Mouse (Mus musculus) hindbrain, embryonic 15.5 days (tissue): ENCODE measurements around the gene Kcnk13. TPM values are rescaled to one million over a fixed set of nuclear protein-coding genes. Genes with fewer than 3 reads are reported as not detected.
"Not testable (repeated sequence)": the region's sequence is repeated elsewhere in the genome, so short reads cannot be mapped to it uniquely, and the experiment has no call there.

Source experiments
- ATAC-seq: fragments of 200-750 bp; cut with Nextera tagmentation; 2 replicates; pipeline ENCODE4 v1.8.0; 2017; ENCODE audit warnings: low read depth, moderate number of reproducible peaks, moderate TSS enrichment; ENCODE audit not compliant: low FRiP score
- H3K27ac ChIP-seq: fragments of 300-500 bp; sonication (generic); replicated peaks from 2 replicates; pipeline ENCODE4 v1.5.1; 2015; ENCODE audit warnings: mild to moderate bottlenecking, inconsistent platforms
- H3K27me3 ChIP-seq: fragments of 300-500 bp; sonication (generic); 2 replicates; pipeline ENCODE4 v1.6.1; 2015; ENCODE audit warnings: control low read depth, inconsistent platforms
- H3K36me3 ChIP-seq: fragments of 300-500 bp; sonication (generic); 2 replicates; pipeline ENCODE4 v1.6.1; 2015; ENCODE audit warnings: control low read depth, inconsistent platforms
- H3K4me1 ChIP-seq: fragments of 300-500 bp; sonication (generic); replicated peaks from 2 replicates; pipeline ENCODE4 v1.6.1; 2015; ENCODE audit warnings: control low read depth, inconsistent platforms
- H3K4me2 ChIP-seq: fragments of 300-500 bp; sonication (generic); 2 replicates; pipeline ENCODE4 v1.6.1; 2015; ENCODE audit warnings: moderate library complexity, mild to moderate bottlenecking, inconsistent platforms
- H3K4me3 ChIP-seq: fragments of 300-500 bp; sonication (generic); 2 replicates; pipeline ENCODE4 v1.5.1; 2015; ENCODE audit warnings: mild to moderate bottlenecking, inconsistent platforms
- H3K9ac ChIP-seq: fragments of 300-500 bp; sonication (generic); 2 replicates; pipeline ENCODE4 v1.6.1; 2015; ENCODE audit warnings: inconsistent platforms
- H3K9me3 ChIP-seq: fragments of 300-500 bp; sonication (generic); 2 replicates; pipeline ENCODE4 v1.6.1; 2016; ENCODE audit warnings: control low read depth, inconsistent platforms
- WGBS: fragments of 180-500 bp; shearing (Covaris S2); methylation state at CpG from one replicate; pipeline ENCODE4 v1.1.7; 2015; 5-methylcytosine and 5-hydroxymethylcytosine counted together
- polyA plus RNA-seq: library from polyadenylated mRNA; unstranded; fragments of >200 nt; fragmentation: Nextera tagmentation; extraction: Ambion mirVana; gene quantifications from 2 replicates; pipeline ENCODE4 v1.2.1, GENCODE M21; 2015

The Kcnk13 gene
- polyA plus RNA-seq, 1 experiment from 2014 or later, result 1.1 TPM

DNA sequence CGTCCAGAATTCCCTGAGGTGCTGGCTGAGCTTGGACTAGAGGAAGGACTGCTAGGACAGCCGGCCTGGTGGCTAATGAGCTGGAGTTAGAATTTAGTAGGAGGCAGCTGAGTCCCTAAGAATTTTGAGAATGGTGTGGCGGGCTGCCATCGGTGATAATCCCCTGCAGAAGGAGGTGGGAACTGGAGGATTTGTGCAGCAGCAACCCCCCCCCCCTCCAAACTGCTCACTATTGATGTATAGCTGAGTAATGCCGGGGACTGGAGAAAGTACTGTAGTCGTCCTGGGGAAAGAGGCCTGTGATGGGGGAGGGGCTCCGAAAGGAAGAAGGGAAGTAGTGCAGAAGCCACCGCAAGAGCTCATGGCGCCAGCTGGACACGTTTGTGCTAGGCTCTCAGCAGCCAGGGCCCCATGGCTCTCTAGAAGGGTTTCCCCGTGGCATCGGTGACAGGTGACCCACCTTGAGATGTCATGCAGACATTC lies 2.6 kb downstream of the Kcnk13 start:
- 16% methylated on average over 12 of the region's 12 CpGs for WGBS
- H3K27ac ChIP-seq, result no peak overlapping the region
- no peaks in the 10 kb centered on the region for H3K36me3 ChIP-seq
- H3K4me2 ChIP-seq, result peak overlapping the region; percentile 84
- peak overlapping the region; percentile 49; the same call in 1 of the 2 replicates for H3K4me3 ChIP-seq
- peaks cover 32% of the 10 kb centered on the region for H3K4me1 ChIP-seq
- peaks cover 67% of the 10 kb centered on the region for H3K27me3 ChIP-seq
- no peak overlapping the region for H3K9ac ChIP-seq
- H3K9me3 ChIP-seq, result no peaks in the 10 kb centered on the region
- no peak for ATAC-seq

DNA sequence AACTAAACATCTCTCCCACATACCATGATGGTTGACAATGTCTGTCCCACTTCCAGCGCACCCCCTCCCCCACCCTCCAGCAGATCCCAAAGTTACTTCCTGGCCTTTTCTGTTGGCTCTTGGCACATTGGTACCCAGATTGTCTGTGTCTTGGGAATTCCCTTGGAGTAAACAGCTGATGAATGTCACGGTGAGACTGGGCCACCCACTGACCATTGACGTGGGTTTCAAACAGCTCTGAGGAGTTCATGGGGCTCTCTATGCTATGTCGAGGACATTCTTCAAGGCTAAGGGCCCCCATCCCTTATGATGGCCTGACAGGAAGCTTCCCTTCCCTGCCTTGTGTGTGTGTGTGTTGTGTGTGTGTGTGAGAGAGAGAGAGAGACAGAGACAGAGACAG lies 5.6 kb downstream of the Kcnk13 start:
- WGBS, result 66% methylated on average over 4 of the region's 4 CpGs
- H3K4me3 ChIP-seq, result no peak overlapping the region
- H3K4me2 ChIP-seq, result no peak overlapping the region
- H3K27ac ChIP-seq, result no peak overlapping the region
- no peaks in the 10 kb centered on the region for H3K36me3 ChIP-seq
- H3K9ac ChIP-seq, result no peak overlapping the region
- peaks cover 48% of the 10 kb centered on the region for H3K27me3 ChIP-seq
- H3K9me3 ChIP-seq, result no peaks in the 10 kb centered on the region
- H3K4me1 ChIP-seq, result peaks cover 23% of the 10 kb centered on the region
- no peak for ATAC-seq

GRCm38 (mm10) chr12:99971205-99971894 lies 7.1 kb downstream of the Kcnk13 start:
- not testable (repeated sequence) for ATAC-seq, H3K9ac ChIP-seq, H3K4me3 ChIP-seq, H3K27ac ChIP-seq, H3K9me3 ChIP-seq, H3K4me1 ChIP-seq, H3K36me3 ChIP-seq, H3K4me2 ChIP-seq
- H3K27me3 ChIP-seq, result peaks cover 37% of the 10 kb centered on the region
- WGBS, result 75% methylated on average over 7 of the region's 7 CpGs

DNA sequence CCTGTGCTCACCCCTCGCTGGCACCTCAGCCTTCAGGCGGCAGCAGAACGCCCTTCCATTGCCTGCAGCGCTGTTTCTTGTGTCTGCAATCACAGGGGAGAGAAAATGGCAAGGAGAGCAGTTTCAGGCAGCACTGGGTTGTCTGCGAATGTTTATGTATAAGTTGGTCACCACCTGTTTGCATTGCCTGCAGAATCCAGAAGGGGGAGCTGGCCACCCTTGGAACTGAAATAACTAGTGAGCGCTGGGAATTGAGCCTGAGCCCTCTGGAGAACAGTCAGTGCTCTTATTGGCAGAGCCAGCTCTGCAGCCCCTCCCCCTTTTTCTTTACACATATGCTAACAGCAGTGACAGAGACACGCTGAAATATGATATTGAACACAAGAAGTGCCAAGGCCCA lies 8.5 kb downstream of the Kcnk13 start:
- H3K9me3 ChIP-seq, result no peaks in the 10 kb centered on the region
- H3K4me1 ChIP-seq, result no peaks in the 10 kb centered on the region
- H3K27ac ChIP-seq, result no peak overlapping the region
- peaks cover 23% of the 10 kb centered on the region for H3K27me3 ChIP-seq
- no peak overlapping the region for H3K9ac ChIP-seq
- H3K4me2 ChIP-seq, result no peak overlapping the region
- no peak for ATAC-seq
- WGBS, result 56% methylated on average over 7 of the region's 7 CpGs
- H3K36me3 ChIP-seq, result no peaks in the 10 kb centered on the region
- H3K4me3 ChIP-seq, result no peak overlapping the region

DNA sequence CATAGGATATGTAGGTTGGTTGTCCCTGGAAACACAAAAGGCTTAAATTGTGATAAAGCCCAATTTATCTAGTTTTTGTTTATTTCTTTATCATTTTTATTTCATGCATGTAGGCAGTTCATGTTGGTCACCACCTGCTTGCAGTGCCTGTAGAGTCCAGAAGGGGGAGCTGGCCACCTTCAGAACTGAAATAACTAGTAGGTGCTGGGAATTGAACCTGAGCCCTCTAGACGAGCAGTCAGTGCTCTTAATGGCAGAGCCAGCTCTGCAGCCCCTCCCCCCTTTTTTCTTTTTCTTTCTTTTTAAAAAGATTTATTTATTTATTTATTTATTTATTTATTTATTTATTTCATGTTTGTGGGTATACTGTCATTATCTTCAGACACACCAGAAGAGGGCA lies 9.4 kb downstream of the Kcnk13 start:
- H3K9me3 ChIP-seq, result no peaks in the 10 kb centered on the region
- ATAC-seq, result no peak
- no peak overlapping the region for H3K9ac ChIP-seq
- H3K4me2 ChIP-seq, result no peak overlapping the region
- 87% methylated on average over 1 of the region's 1 CpGs for WGBS
- H3K36me3 ChIP-seq, result no peaks in the 10 kb centered on the region
- no peak overlapping the region for H3K4me3 ChIP-seq
- H3K27ac ChIP-seq, result no peak overlapping the region
- H3K4me1 ChIP-seq, result no peaks in the 10 kb centered on the region
- H3K27me3 ChIP-seq, result peaks cover 14% of the 10 kb centered on the region

DNA sequence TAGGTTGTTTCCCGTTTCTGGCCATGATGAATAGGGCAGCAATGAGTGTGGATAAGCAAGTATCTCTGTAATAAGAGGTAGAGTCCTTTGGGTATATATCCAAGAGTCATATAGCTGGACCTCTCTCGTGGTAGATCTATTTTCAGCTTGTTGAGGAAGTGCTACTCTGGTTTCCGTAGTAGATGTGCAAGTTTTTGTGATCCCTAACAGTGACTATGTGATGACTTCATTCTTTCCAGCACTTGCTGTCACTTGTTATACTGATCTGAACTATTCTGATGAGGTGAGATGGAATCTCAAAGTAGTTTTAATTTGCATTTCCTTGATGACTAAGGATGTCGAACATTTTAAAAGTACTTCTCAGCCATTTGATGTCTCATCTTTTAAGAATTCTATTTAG lies 15.2 kb downstream of the Kcnk13 start:
- Histone ChIP-seq H3K9ac (no peak overlapping the region), H3K27me3 (no peaks in the 10 kb centered on the region), H3K4me2 (no peak overlapping the region), H3K4me1 (no peaks in the 10 kb centered on the region), H3K9me3 (no peaks in the 10 kb centered on the region), H3K4me3 (no peak overlapping the region), H3K27ac (no peak overlapping the region), H3K36me3 (no peaks in the 10 kb centered on the region)
- ATAC-seq, result no peak
- 89% methylated on average over 4 of the region's 4 CpGs for WGBS

- no peak overlapping the region for H3K9ac ChIP-seq
- no peaks in the 10 kb centered on the region for H3K27me3 ChIP-seq
- H3K4me1 ChIP-seq, result no peaks in the 10 kb centered on the region
- H3K4me3 ChIP-seq, result no peak overlapping the region
- no peaks in the 10 kb centered on the region for H3K9me3 ChIP-seq
- no peak overlapping the region for H3K4me2 ChIP-seq
- WGBS, result 95% methylated on average over 5 of the region's 5 CpGs
- ATAC-seq, result no peak
- no peak overlapping the region for H3K27ac ChIP-seq
- H3K36me3 ChIP-seq, result no peaks in the 10 kb centered on the region
Measured at GRCm38 (mm10) chr12:99986797-99987196, 22.5 kb downstream of the Kcnk13 start.

DNA sequence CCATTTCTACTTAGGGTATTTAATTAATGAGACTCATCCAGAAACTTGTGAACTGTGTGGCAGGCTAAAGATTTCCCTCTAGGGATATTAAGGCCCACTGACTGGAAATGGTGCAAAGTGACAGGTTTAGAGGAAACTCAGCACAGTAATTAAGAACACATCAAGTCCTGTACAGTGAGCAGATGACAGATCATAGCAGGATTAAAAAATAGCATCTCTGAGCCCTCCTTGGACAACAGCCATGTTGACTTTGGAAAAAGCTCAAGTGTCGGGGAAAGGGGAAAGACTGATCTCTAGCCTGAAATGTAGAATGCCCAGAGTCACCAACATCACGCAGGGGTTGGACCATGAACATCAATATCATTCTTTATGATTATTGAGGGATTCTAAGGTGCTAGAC lies 23.8 kb downstream of the Kcnk13 start:
- H3K27ac ChIP-seq, result no peak overlapping the region
- no peak overlapping the region for H3K4me2 ChIP-seq
- no peaks in the 10 kb centered on the region for H3K9me3 ChIP-seq
- no peaks in the 10 kb centered on the region for H3K4me1 ChIP-seq
- H3K4me3 ChIP-seq, result no peak overlapping the region
- no peaks in the 10 kb centered on the region for H3K36me3 ChIP-seq
- 69% methylated on average over 2 of the region's 2 CpGs for WGBS
- no peaks in the 10 kb centered on the region for H3K27me3 ChIP-seq
- ATAC-seq, result no peak
- H3K9ac ChIP-seq, result no peak overlapping the region

DNA sequence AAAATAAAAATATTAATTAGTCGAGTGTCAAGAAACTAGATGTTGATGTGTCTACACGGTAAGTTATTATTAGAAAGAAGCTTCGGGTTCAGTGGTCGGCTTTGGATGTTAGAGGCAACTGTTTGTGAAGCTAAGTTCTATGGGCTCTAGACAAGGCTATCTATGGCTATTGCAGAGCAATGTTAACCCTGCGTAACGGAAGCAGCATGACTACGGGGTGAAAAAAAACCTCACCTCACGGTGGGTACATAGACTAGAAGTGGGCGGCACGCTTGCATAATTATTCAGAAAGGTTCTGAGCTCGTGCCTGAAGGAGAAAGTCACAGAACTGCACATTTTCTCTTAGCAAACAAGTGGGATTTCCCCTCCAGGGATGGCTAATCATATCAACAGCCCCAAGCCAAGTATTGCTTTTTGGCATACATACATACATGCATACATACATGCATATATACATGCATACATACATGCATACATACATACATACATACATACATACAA lies 28.1 kb downstream of the Kcnk13 start:
- no peaks in the 10 kb centered on the region for H3K4me1 ChIP-seq
- no peak for ATAC-seq
- H3K9ac ChIP-seq, result no peak overlapping the region
- H3K4me2 ChIP-seq, result no peak overlapping the region
- no peaks in the 10 kb centered on the region for H3K9me3 ChIP-seq
- 94% methylated on average over 11 of the region's 11 CpGs for WGBS
- no peaks in the 10 kb centered on the region for H3K36me3 ChIP-seq
- no peak overlapping the region for H3K27ac ChIP-seq
- no peak overlapping the region for H3K4me3 ChIP-seq
- no peaks in the 10 kb centered on the region for H3K27me3 ChIP-seq

- H3K4me3 ChIP-seq, result no peak overlapping the region
- H3K4me1 ChIP-seq, result no peaks in the 10 kb centered on the region
- H3K9me3 ChIP-seq, result no peaks in the 10 kb centered on the region
- H3K27ac ChIP-seq, result no peak overlapping the region
- H3K36me3 ChIP-seq, result no peaks in the 10 kb centered on the region
- WGBS, result 69% methylated on average over 10 of the region's 10 CpGs
- H3K27me3 ChIP-seq, result no peaks in the 10 kb centered on the region
- no peak overlapping the region for H3K4me2 ChIP-seq
- no peak for ATAC-seq
- no peak overlapping the region for H3K9ac ChIP-seq
Measured at GRCm38 (mm10) chr12:99993146-99993890, 29.0 kb downstream of the Kcnk13 start.

- H3K4me2 ChIP-seq, result no peak overlapping the region
- no peak overlapping the region for H3K4me3 ChIP-seq
- no peaks in the 10 kb centered on the region for H3K27me3 ChIP-seq
- no peaks in the 10 kb centered on the region for H3K4me1 ChIP-seq
- no peaks in the 10 kb centered on the region for H3K36me3 ChIP-seq
- H3K9me3 ChIP-seq, result no peaks in the 10 kb centered on the region
- no peak overlapping the region for H3K9ac ChIP-seq
- no peak overlapping the region for H3K27ac ChIP-seq
- no peak for ATAC-seq
- 92% methylated on average over 5 of the region's 5 CpGs for WGBS
Measured at GRCm38 (mm10) chr12:99995951-99996350, 31.7 kb downstream of the Kcnk13 start.

DNA sequence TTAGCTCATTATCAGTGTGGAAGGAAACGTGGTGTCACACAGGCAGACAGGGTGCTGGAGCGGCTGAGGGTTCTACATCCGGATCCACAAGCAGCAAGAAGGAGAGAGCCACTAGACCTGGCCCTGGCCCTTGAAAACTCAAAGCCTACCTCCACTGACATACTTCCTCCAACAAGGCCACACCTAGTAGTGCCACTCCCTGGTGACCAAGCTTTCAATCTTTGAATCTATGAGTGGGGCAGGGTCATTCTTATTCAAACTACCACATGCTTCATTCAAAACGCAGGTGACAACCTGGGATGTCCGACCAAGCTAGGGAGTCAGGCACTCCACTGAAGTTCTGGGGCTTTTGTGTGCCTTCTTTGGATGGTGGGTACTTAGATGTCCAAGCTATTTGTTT lies 35.4 kb downstream of the Kcnk13 start:
- no peaks in the 10 kb centered on the region for H3K36me3 ChIP-seq
- 75% methylated on average over 5 of the region's 5 CpGs for WGBS
- no peak overlapping the region for H3K4me2 ChIP-seq
- no peak overlapping the region for H3K9ac ChIP-seq
- H3K27ac ChIP-seq, result no peak overlapping the region
- no peaks in the 10 kb centered on the region for H3K27me3 ChIP-seq
- H3K4me1 ChIP-seq, result no peaks in the 10 kb centered on the region
- ATAC-seq, result no peak
- no peak overlapping the region for H3K4me3 ChIP-seq
- H3K9me3 ChIP-seq, result no peaks in the 10 kb centered on the region
